Mouse (Mus musculus) forebrain, embryonic 14.5 days (tissue): ENCODE results near the gene Bnip2. TPM values are rescaled to one million over a fixed set of nuclear protein-coding genes. Genes with fewer than 3 reads are reported as not detected.

Experiments
- ATAC-seq: fragments of 200-750 bp; cut with Nextera tagmentation; 2 replicates; pipeline ENCODE4 v1.8.0; 2017; ENCODE audit warnings: mild to moderate bottlenecking, moderate library complexity
- DNase-seq: peaks from one replicate; pipeline ENCODE4 v3.0.0-alpha.2; 2015; ENCODE audit warnings: low spot score
- H3K27ac ChIP-seq: fragments of 300-500 bp; sonication (generic); 2 replicates; pipeline ENCODE4 v1.5.1; 2014; ENCODE audit warnings: low read depth, mild to moderate bottlenecking, control low read depth, low read length, moderate library complexity
- H3K27me3 ChIP-seq: fragments of 300-500 bp; sonication (generic); replicated peaks from 2 replicates; pipeline ENCODE4 v1.6.1; 2014; ENCODE audit warnings: low read length, control low read depth, mixed read lengths; ENCODE audit not compliant: control insufficient read depth, insufficient read depth
- H3K36me3 ChIP-seq: fragments of 300-500 bp; sonication (generic); 2 replicates; pipeline ENCODE4 v1.6.1; 2014; ENCODE audit warnings: low read length, control low read depth; ENCODE audit not compliant: control insufficient read depth, insufficient read depth
- H3K4me1 ChIP-seq: fragments of 300-500 bp; sonication (generic); 2 replicates; pipeline ENCODE4 v1.6.1; 2014; ENCODE audit warnings: antibody characterized with exemption, low read length, control low read depth; ENCODE audit not compliant: control insufficient read depth, insufficient read depth
- H3K4me2 ChIP-seq: fragments of 300-500 bp; sonication (generic); 2 replicates; pipeline ENCODE4 v1.6.1; 2014; ENCODE audit warnings: mild to moderate bottlenecking, control low read depth, low read length
- H3K4me3 ChIP-seq: fragments of 300-500 bp; sonication (generic); 2 replicates; pipeline ENCODE4 v1.5.1; 2014; ENCODE audit warnings: low read depth, low read length, control low read depth
- H3K9ac ChIP-seq: fragments of 300-500 bp; sonication (generic); 2 replicates; pipeline ENCODE4 v1.6.1; 2014; ENCODE audit warnings: mild to moderate bottlenecking, low read length, control low read depth, moderate library complexity
- H3K9me3 ChIP-seq: fragments of 300-500 bp; sonication (generic); replicated peaks from 2 replicates; pipeline ENCODE4 v1.6.1; 2016; ENCODE audit warnings: low read length, control low read depth, mixed read lengths; ENCODE audit not compliant: control insufficient read depth
- WGBS: fragments of 180-500 bp; shearing (Covaris S2); extraction: QIAGEN DNeasy Blood & Tissue Kit; methylation state at CpG from one replicate; pipeline ENCODE4 v1.1.7; 2014; 5-methylcytosine and 5-hydroxymethylcytosine counted together
- polyA plus RNA-seq: library from polyadenylated mRNA; unstranded; fragments of >200 nt; fragmentation: Nextera tagmentation; extraction: Ambion mirVana; gene quantifications from 2 replicates; pipeline ENCODE4 v1.2.1, GENCODE M21; 2014

Gene Bnip2
- polyA plus RNA-seq, 1 experiment from 2014 or later, result 115 TPM

- no peaks in the 10 kb centered on the region for H3K9me3 ChIP-seq
- H3K9ac ChIP-seq, result no peak within 1 kb of the TSS
- no peaks in the 10 kb centered on the region for H3K36me3 ChIP-seq
- no peaks in the 10 kb centered on the region for H3K4me1 ChIP-seq
- DNase-seq, result no peak
- H3K4me2 ChIP-seq, result no peak within 1 kb of the TSS
- ATAC-seq, result no peak
- WGBS, result 93% methylated on average over 7 of the region's 7 CpGs
- H3K27ac ChIP-seq, result no peak within 1 kb of the TSS
- H3K27me3 ChIP-seq, result no peaks in the 10 kb centered on the region
- no peak within 1 kb of the TSS for H3K4me3 ChIP-seq
These were observed 48.7 kb downstream of the Bnip2 start, which contains the start of gene Gcnt3 for GRCm38 (mm10) chr9:70037988-70038387. Gene Gcnt3 (minus strand): TSS chr9:70038088.

- Histone ChIP-seq H3K4me2 (no peak overlapping the region), H3K27ac (no peak overlapping the region), H3K9ac (no peak overlapping the region), H3K4me3 (no peak overlapping the region), H3K9me3 (no peaks in the 10 kb centered on the region), H3K4me1 (no peaks in the 10 kb centered on the region), H3K36me3 (no peaks in the 10 kb centered on the region), H3K27me3 (no peaks in the 10 kb centered on the region)
- ATAC-seq (no peak), DNase-seq (no peak)
- WGBS, result 80% methylated on average over 6 of the region's 6 CpGs
These were observed 50.5 kb downstream of the Bnip2 start for GRCm38 (mm10) chr9:70039597-70040385.

GRCm38 (mm10) chr9:70040570-70040969, 51.3 kb downstream of the Bnip2 start:
- no peak for ATAC-seq
- WGBS, result 83% methylated on average over 11 of the region's 11 CpGs
- no peaks in the 10 kb centered on the region for H3K36me3 ChIP-seq

GRCm38 (mm10) chr9:70042137-70042536, 52.9 kb downstream of the Bnip2 start:
- H3K27ac ChIP-seq, result no peak overlapping the region
- DNase-seq, result no peak
- no peak overlapping the region for H3K4me3 ChIP-seq
- ATAC-seq, result no peak
- no peak overlapping the region for H3K9ac ChIP-seq
- WGBS, result 93% methylated on average over 4 of the region's 4 CpGs
- H3K9me3 ChIP-seq, result no peaks in the 10 kb centered on the region
- H3K4me1 ChIP-seq, result no peaks in the 10 kb centered on the region
- no peaks in the 10 kb centered on the region for H3K27me3 ChIP-seq
- no peaks in the 10 kb centered on the region for H3K36me3 ChIP-seq
- H3K4me2 ChIP-seq, result no peak overlapping the region

More at GRCm38 (mm10) chr9:70040570-70040969, 51.3 kb downstream of the Bnip2 start:
- H3K4me2 ChIP-seq, result no peak overlapping the region
- no peaks in the 10 kb centered on the region for H3K9me3 ChIP-seq
- no peaks in the 10 kb centered on the region for H3K27me3 ChIP-seq
- no peaks in the 10 kb centered on the region for H3K4me1 ChIP-seq
- H3K4me3 ChIP-seq, result no peak overlapping the region
- H3K27ac ChIP-seq, result no peak overlapping the region
- no peak for DNase-seq
- H3K9ac ChIP-seq, result no peak overlapping the region

- Histone ChIP-seq H3K4me2 (no peak overlapping the region), H3K4me3 (no peak overlapping the region), H3K27ac (no peak overlapping the region), H3K9ac (no peak overlapping the region), H3K36me3 (no peaks in the 10 kb centered on the region), H3K9me3 (no peaks in the 10 kb centered on the region), H3K4me1 (no peaks in the 10 kb centered on the region), H3K27me3 (no peaks in the 10 kb centered on the region)
- WGBS, result 65% methylated on average over 1 of the region's 1 CpGs
- DNase-seq (no peak), ATAC-seq (no peak)
These were observed 53.7 kb downstream of the Bnip2 start for GRCm38 (mm10) chr9:70042935-70043334.

- DNase-seq (no peak), ATAC-seq (no peak)
- 93% methylated on average over 2 of the region's 2 CpGs for WGBS
- Histone ChIP-seq H3K9me3 (no peaks in the 10 kb centered on the region), H3K4me1 (no peaks in the 10 kb centered on the region), H3K27me3 (no peaks in the 10 kb centered on the region), H3K4me3 (no peak overlapping the region), H3K36me3 (no peaks in the 10 kb centered on the region), H3K27ac (no peak overlapping the region), H3K9ac (no peak overlapping the region), H3K4me2 (no peak overlapping the region)
These were observed 55.6 kb downstream of the Bnip2 start for GRCm38 (mm10) chr9:70044865-70045264.

GRCm38 (mm10) chr9:70046255-70046654, 57.0 kb downstream of the Bnip2 start:
- no peaks in the 10 kb centered on the region for H3K9me3 ChIP-seq
- no peak for DNase-seq
- H3K4me3 ChIP-seq, result no peak overlapping the region
- H3K27me3 ChIP-seq, result no peaks in the 10 kb centered on the region
- no peak overlapping the region for H3K27ac ChIP-seq
- H3K9ac ChIP-seq, result no peak overlapping the region
- 89% methylated on average over 6 of the region's 6 CpGs for WGBS
- no peak for ATAC-seq
- no peaks in the 10 kb centered on the region for H3K4me1 ChIP-seq
- H3K36me3 ChIP-seq, result no peaks in the 10 kb centered on the region
- H3K4me2 ChIP-seq, result no peak overlapping the region

- Histone ChIP-seq H3K4me2 (no peak overlapping the region), H3K4me1 (no peaks in the 10 kb centered on the region), H3K9me3 (no peaks in the 10 kb centered on the region), H3K27me3 (no peaks in the 10 kb centered on the region), H3K36me3 (no peaks in the 10 kb centered on the region), H3K4me3 (no peak overlapping the region), H3K27ac (no peak overlapping the region), H3K9ac (no peak overlapping the region)
- ATAC-seq (no peak), DNase-seq (no peak)
- 57% methylated on average over 3 of the region's 3 CpGs for WGBS
These were observed 58.6 kb downstream of the Bnip2 start for GRCm38 (mm10) chr9:70047839-70048238.

- H3K36me3 ChIP-seq, result no peaks in the 10 kb centered on the region
- no peaks in the 10 kb centered on the region for H3K4me1 ChIP-seq
- H3K9me3 ChIP-seq, result no peaks in the 10 kb centered on the region
- 24% methylated on average over 5 of the region's 5 CpGs for WGBS
- no peak for ATAC-seq
- H3K27me3 ChIP-seq, result no peaks in the 10 kb centered on the region
- no peak overlapping the region for H3K9ac ChIP-seq
- H3K27ac ChIP-seq, result no peak overlapping the region
- no peak overlapping the region for H3K4me2 ChIP-seq
- H3K4me3 ChIP-seq, result no peak overlapping the region
- no peak for DNase-seq
These were observed 59.0 kb downstream of the Bnip2 start for GRCm38 (mm10) chr9:70048280-70048679.
